Mouse (Mus musculus) liver, embryonic 12.5 days (tissue): ENCODE measurements around the gene Ncor1. TPM values are rescaled to one million over a fixed set of nuclear protein-coding genes. Genes with fewer than 3 reads are reported as not detected.
A peak's percentile ranks its signal among the peaks of the same experiment; 100 is the strongest.
"Not testable (repeated sequence)": the region's sequence is repeated elsewhere in the genome, so short reads cannot be mapped to it uniquely, and the experiment has no call there.

Experiments used
- ATAC-seq: fragments of 200-750 bp; cut with Nextera tagmentation; 2 replicates; pipeline ENCODE4 v1.8.0; 2017; ENCODE audit warnings: moderate number of reproducible peaks, mild to moderate bottlenecking, moderate library complexity
- H3K27ac ChIP-seq: fragments of 300-500 bp; sonication (generic); 2 replicates; pipeline ENCODE4 v1.5.1; 2016; ENCODE audit warnings: mild to moderate bottlenecking
- H3K27me3 ChIP-seq: fragments of 300-500 bp; sonication (generic); replicated peaks from 2 replicates; pipeline ENCODE4 v1.6.1; 2016; ENCODE audit warnings: mild to moderate bottlenecking, moderate library complexity
- H3K36me3 ChIP-seq: fragments of 300-500 bp; sonication (generic); 2 replicates; pipeline ENCODE4 v1.6.1; 2016; ENCODE audit warnings: mild to moderate bottlenecking, moderate library complexity
- H3K4me1 ChIP-seq: fragments of 300-500 bp; sonication (generic); 2 replicates; pipeline ENCODE4 v1.6.1; 2016
- H3K4me2 ChIP-seq: fragments of 300-500 bp; sonication (generic); 2 replicates; pipeline ENCODE4 v1.6.1; 2016; ENCODE audit warnings: mild to moderate bottlenecking, moderate library complexity
- H3K4me3 ChIP-seq: fragments of 300-500 bp; sonication (generic); 2 replicates; pipeline ENCODE4 v1.5.1; 2016; ENCODE audit warnings: mild to moderate bottlenecking, moderate library complexity
- H3K9ac ChIP-seq: fragments of 300-500 bp; sonication (generic); 2 replicates; pipeline ENCODE4 v1.6.1; 2016; ENCODE audit warnings: mild to moderate bottlenecking, moderate library complexity
- H3K9me3 ChIP-seq: fragments of 300-500 bp; sonication (generic); replicated peaks from 2 replicates; pipeline ENCODE4 v1.6.1; 2016; ENCODE audit warnings: mild to moderate bottlenecking, moderate library complexity
- WGBS: fragments of 180-500 bp; shearing (Covaris S2); methylation state at CpG from one replicate; pipeline ENCODE4 v1.1.7; 2016; ENCODE audit not compliant: insufficient replicate concordance; 5-methylcytosine and 5-hydroxymethylcytosine counted together
- polyA plus RNA-seq: library from polyadenylated mRNA; unstranded; fragments of >200 nt; fragmentation: Nextera tagmentation; extraction: Ambion mirVana; gene quantifications from 2 replicates; pipeline ENCODE4 v1.2.1, GENCODE M21; 2016

The Ncor1 gene
- polyA plus RNA-seq, 1 experiment from 2014 or later: 112 TPM

- Histone ChIP-seq H3K36me3 (no peaks in the 10 kb centered on the region), H3K27ac (no peak overlapping the region), H3K4me2 (no peak overlapping the region), H3K4me1 (0 out of 2 replicates have a peak, but pooled peaks cover 5% of the 10 kb centered on the region), H3K9ac (no peak overlapping the region), H3K9me3 (no peaks in the 10 kb centered on the region), H3K27me3 (no peaks in the 10 kb centered on the region), H3K4me3 (no peak overlapping the region)
- WGBS: 81% methylated on average over 5 of the region's 5 CpGs
- no peak for ATAC-seq
Observed at GRCm38 (mm10) chr11:62479581-62479980, 21.2 kb upstream of the Ncor1 start.

GRCm38 (mm10) chr11:62478931-62479330 lies 20.6 kb upstream of the Ncor1 start:
- Histone ChIP-seq H3K4me1 (0 out of 2 replicates have a peak, but pooled peaks cover 5% of the 10 kb centered on the region), H3K4me3 (no peak overlapping the region), H3K9ac (no peak overlapping the region), H3K9me3 (no peaks in the 10 kb centered on the region), H3K27me3 (no peaks in the 10 kb centered on the region), H3K4me2 (no peak overlapping the region), H3K36me3 (peaks cover 3% of the 10 kb centered on the region; the same call in 1 of the 2 replicates), H3K27ac (no peak overlapping the region)
- WGBS: 61% methylated on average over 6 of the region's 6 CpGs
- no peak for ATAC-seq

- H3K27me3 ChIP-seq: no peaks in the 10 kb centered on the region
- H3K27ac ChIP-seq: no peak overlapping the region
- H3K36me3 ChIP-seq: peaks cover 3% of the 10 kb centered on the region; the same call in 1 of the 2 replicates
- no peak for ATAC-seq
- no peaks in the 10 kb centered on the region for H3K9me3 ChIP-seq
- no peak overlapping the region for H3K9ac ChIP-seq
- H3K4me1 ChIP-seq: 0 out of 2 replicates have a peak, but pooled peaks cover 9% of the 10 kb centered on the region
- no peak overlapping the region for H3K4me2 ChIP-seq
- no peak overlapping the region for H3K4me3 ChIP-seq
- 88% methylated on average over 4 of the region's 4 CpGs for WGBS
Observed at GRCm38 (mm10) chr11:62476156-62476555, 17.8 kb upstream of the Ncor1 start.

- ATAC-seq: no peak
Observed at GRCm38 (mm10) chr11:62473516-62473915, 15.2 kb upstream of the Ncor1 start.

GRCm38 (mm10) chr11:62470451-62470850 lies 12.1 kb upstream of the Ncor1 start:
- peaks cover 3% of the 10 kb centered on the region; the same call in 1 of the 2 replicates for H3K36me3 ChIP-seq
- no peak overlapping the region for H3K9ac ChIP-seq

More at GRCm38 (mm10) chr11:62473516-62473915, 15.2 kb upstream of the Ncor1 start:
- Histone ChIP-seq H3K27me3 (no peaks in the 10 kb centered on the region), H3K36me3 (peaks cover 3% of the 10 kb centered on the region; the same call in 1 of the 2 replicates), H3K9me3 (no peaks in the 10 kb centered on the region), H3K4me3 (no peak overlapping the region), H3K9ac (no peak overlapping the region), H3K4me2 (no peak overlapping the region), H3K4me1 (peaks cover 10% of the 10 kb centered on the region), H3K27ac (no peak overlapping the region)
- 91% methylated on average over 5 of the region's 5 CpGs for WGBS

GRCm38 (mm10) chr11:62467289-62467688 lies 8.9 kb upstream of the Ncor1 start:
- not testable (repeated sequence) for H3K9ac ChIP-seq, H3K36me3 ChIP-seq, ATAC-seq, H3K9me3 ChIP-seq, H3K27me3 ChIP-seq, H3K4me3 ChIP-seq
- H3K4me2 ChIP-seq: peak overlapping the region; percentile 62; the same call in 1 of the 2 replicates
- peak overlapping the region; percentile 88 for H3K27ac ChIP-seq
- peaks cover 64% of the 10 kb centered on the region for H3K4me1 ChIP-seq

More at GRCm38 (mm10) chr11:62470451-62470850, 12.1 kb upstream of the Ncor1 start:
- H3K27me3 ChIP-seq: no peaks in the 10 kb centered on the region
- peaks cover 36% of the 10 kb centered on the region for H3K4me1 ChIP-seq
- WGBS: 82% methylated on average over 6 of the region's 6 CpGs
- H3K27ac ChIP-seq: no peak overlapping the region; the same call in 1 of the 2 replicates
- ATAC-seq: no peak
- no peak overlapping the region for H3K4me3 ChIP-seq
- H3K4me2 ChIP-seq: no peak overlapping the region
- no peaks in the 10 kb centered on the region for H3K9me3 ChIP-seq

GRCm38 (mm10) chr11:62466546-62466945 lies 8.2 kb upstream of the Ncor1 start:
- H3K4me1 ChIP-seq: peaks cover 69% of the 10 kb centered on the region
- peak; percentile 73 for ATAC-seq
- no peak overlapping the region for H3K4me3 ChIP-seq
- peak overlapping the region; percentile 88 for H3K27ac ChIP-seq
- 20% methylated on average over 3 of the region's 3 CpGs for WGBS
- H3K9ac ChIP-seq: 0 out of 2 replicates have a peak overlapping the region, but pooled peaks have one; percentile 5
- no peaks in the 10 kb centered on the region for H3K27me3 ChIP-seq
- no peaks in the 10 kb centered on the region for H3K9me3 ChIP-seq
- H3K4me2 ChIP-seq: peak overlapping the region; percentile 62
- H3K36me3 ChIP-seq: peaks cover 2% of the 10 kb centered on the region; the same call in 1 of the 2 replicates

GRCm38 (mm10) chr11:62465849-62466248 lies 7.5 kb upstream of the Ncor1 start:
- peak overlapping the region; percentile 88 for H3K27ac ChIP-seq
- WGBS: 34% methylated on average over 3 of the region's 3 CpGs
- peak overlapping the region; percentile 5; the same call in 1 of the 2 replicates for H3K9ac ChIP-seq
- no peaks in the 10 kb centered on the region for H3K27me3 ChIP-seq
- no peaks in the 10 kb centered on the region for H3K9me3 ChIP-seq
- peak overlapping the region; percentile 62 for H3K4me2 ChIP-seq
- H3K4me1 ChIP-seq: peaks cover 74% of the 10 kb centered on the region
- peak; percentile 61 for ATAC-seq
- H3K36me3 ChIP-seq: peaks cover 4% of the 10 kb centered on the region; the same call in 1 of the 2 replicates
- H3K4me3 ChIP-seq: no peak overlapping the region

- ATAC-seq: peak; percentile 83
- Histone ChIP-seq H3K9me3 (no peaks in the 10 kb centered on the region), H3K27me3 (no peaks in the 10 kb centered on the region), H3K36me3 (peaks cover 4% of the 10 kb centered on the region; the same call in 1 of the 2 replicates), H3K27ac (peak overlapping the region; percentile 88), H3K4me2 (peak overlapping the region; percentile 62), H3K4me3 (peak overlapping the region; percentile 24), H3K9ac (peak overlapping the region; percentile 33), H3K4me1 (peaks cover 83% of the 10 kb centered on the region)
- 37% methylated on average over 3 of the region's 3 CpGs for WGBS
Observed at GRCm38 (mm10) chr11:62464696-62465095, 6.4 kb upstream of the Ncor1 start.

- peak overlapping the region; percentile 43 for H3K27ac ChIP-seq
Observed at GRCm38 (mm10) chr11:62463225-62463915, 5.0 kb upstream of the Ncor1 start.

GRCm38 (mm10) chr11:62462529-62462928 lies 4.2 kb upstream of the Ncor1 start:
- WGBS: 88% methylated on average over 1 of the region's 1 CpGs
- peaks cover 77% of the 10 kb centered on the region for H3K4me1 ChIP-seq

More at GRCm38 (mm10) chr11:62463225-62463915, 5.0 kb upstream of the Ncor1 start:
- H3K4me3 ChIP-seq: no peak overlapping the region
- H3K9ac ChIP-seq: no peak overlapping the region
- peaks cover 84% of the 10 kb centered on the region for H3K4me1 ChIP-seq
- H3K36me3 ChIP-seq: peaks cover 4% of the 10 kb centered on the region; the same call in 1 of the 2 replicates
- no peak for ATAC-seq
- H3K9me3 ChIP-seq: no peaks in the 10 kb centered on the region
- WGBS: 41% methylated on average over 2 of the region's 2 CpGs
- no peaks in the 10 kb centered on the region for H3K27me3 ChIP-seq
- H3K4me2 ChIP-seq: no peak overlapping the region

GRCm38 (mm10) chr11:62458780-62459179 lies 439 bp upstream of the Ncor1 start:
- Histone ChIP-seq H3K4me2 (peak overlapping the region; percentile 97), H3K27me3 (no peaks in the 10 kb centered on the region), H3K27ac (peak overlapping the region; percentile 98), H3K9ac (peak overlapping the region; percentile 99), H3K9me3 (no peaks in the 10 kb centered on the region), H3K4me3 (peak overlapping the region; percentile 95), H3K36me3 (peaks cover 10% of the 10 kb centered on the region), H3K4me1 (peaks cover 56% of the 10 kb centered on the region)
- 0 out of 2 replicates have a peak, but pooled peaks have one; percentile 14 for ATAC-seq
- 1% methylated on average over 9 of the region's 9 CpGs for WGBS

More at GRCm38 (mm10) chr11:62462529-62462928, 4.2 kb upstream of the Ncor1 start:
- not testable (repeated sequence) for ATAC-seq, H3K27me3 ChIP-seq, H3K9ac ChIP-seq, H3K36me3 ChIP-seq, H3K4me2 ChIP-seq, H3K4me3 ChIP-seq, H3K9me3 ChIP-seq
- H3K27ac ChIP-seq: 0 out of 2 replicates have a peak overlapping the region, but pooled peaks have one; percentile 43
